ENCODE assay signal across 8 mouse cellular contexts in genomic region chr12:59219325-59220225, GRCm38 (mm10). TPM values are rescaled to one million over a fixed set of nuclear protein-coding genes. Genes with fewer than 3 reads are reported as not detected.
DNase-seq lines count a peak whose midpoint lies in the region; ATAC-seq and TF ChIP-seq lines count a peak whose summit lies in the region.

Gene Fbxo33, minus strand, starts transcription at chr12:59219725.

- ATAC-seq in activated CD4-positive, CD25-positive, alpha-beta regulatory T cell, adult 4 months: peak; percentile 81

- H3K4me1 ChIP-seq in cortical plate, adult 2 months (ENCODE audit: control insufficient read depth, insufficient read depth, low read length): peaks cover 2% of the 10 kb centered on the region; the same call in 1 of the 2 replicates
- H3K4me1 ChIP-seq in megakaryocyte, embryonic 14.5 days: peaks cover 38% of the 10 kb centered on the region

- peak within 1 kb of the TSS; percentile 60 for H3K4me3 ChIP-seq in cortical plate, adult 2 months (ENCODE audit: insufficient read depth, low read length)
- peak within 1 kb of the TSS; percentile 93 for H3K4me3 ChIP-seq in megakaryocyte, embryonic 14.5 days (replicated peaks)

- no peaks in the 10 kb centered on the region for H3K9me3 ChIP-seq in megakaryocyte, embryonic 14.5 days

- H3K36me3 ChIP-seq in megakaryocyte, embryonic 14.5 days (replicated peaks; ENCODE audit: low read length): peaks cover under 1% of the 10 kb centered on the region

- H3K27me3 ChIP-seq in megakaryocyte, embryonic 14.5 days (replicated peaks): no peaks in the 10 kb centered on the region

- peak within 1 kb of the TSS; percentile 93 for H3K27ac ChIP-seq in cortical plate, adult 2 months (ENCODE audit: insufficient read depth, low read length)

- TF ChIP-seq CTCF in cortical plate, adult 2 months (IDR thresholded peaks at IDR 0.05; ENCODE audit: extremely low read depth, insufficient read depth, low read length): peak; percentile 47

- DNase-seq in gastrocnemius, adult 8-10 months (ENCODE audit: low spot score in 2 of 2): peak; percentile 94 to 95
- peak; percentile 77 for DNase-seq in hindlimb bud, embryonic 11.5 days (ENCODE audit: extremely low spot score, low read depth, low spot score)
- DNase-seq in left cerebral cortex, adult 8-10 months (ENCODE audit: low spot score in 2 of 2): peak; percentile 91 to 96
- peak; percentile 98 to 99 for DNase-seq in right cerebral cortex, postnatal 10 days (ENCODE audit: low spot score in 2 of 2)
- peak; percentile 93 for DNase-seq in urinary bladder, postnatal 25 days (ENCODE audit: low spot score)

- peak; percentile 59 for TF ChIP-seq POLR2A in cortical plate, adult 2 months (IDR thresholded peaks at IDR 0.05; ENCODE audit: extremely low read depth, insufficient read depth, low read length)

RNA-seq across cellular contexts. Expression of gene Fbxo33, which starts in this region (rescaled TPM):
- 10 to 100 TPM; 11.2 to 18.4 TPM for polyA plus RNA-seq in activated CD4-positive, CD25-positive, alpha-beta regulatory T cell, adult 4 months (2017; shearing (Covaris generic))
- 45.5 and 49.2 TPM in 2 replicates for polyA plus RNA-seq in cortical plate, adult 2 months (2012; rRNA removed)
- 1 to 10 TPM; 1.2 to 4.4 (median 3.3) TPM for total RNA-seq in gastrocnemius, adult 8-10 months (2022)
- total RNA-seq in left cerebral cortex, adult 8-10 months (2022): 10 to 100 TPM; 61.8 to 74.9 (median 63.7) TPM
- 3.6 and 8.6 TPM in 2 replicates for polyA plus RNA-seq in megakaryocyte, embryonic 14.5 days (2012; ENCODE audit: insufficient read depth, low replicate concordance)

Comparison
In these comparisons a context has a peak if more than half of its experiments do, and no peak if none do; other contexts are left out.
1. Peak in every context shown above with its lines: DNase-seq, ATAC-seq, H3K4me3 ChIP-seq and H3K27ac ChIP-seq.
2. RNA of gene Fbxo33 (total RNA-seq): 61.8 to 74.9 TPM in left cerebral cortex, adult 8-10 months; 1.2 to 4.4 TPM in gastrocnemius, adult 8-10 months; every median in the first group is over 10 times any median in the second.